Mouse (Mus musculus): ENCODE measurements around the gene Chmp2a. TPM values are rescaled to one million over a fixed set of nuclear protein-coding genes. Genes with fewer than 3 reads are reported as not detected.
A peak's percentile ranks its signal among the peaks of the same experiment; 100 is the strongest.

The Chmp2a gene
- total and polyA plus RNA-seq, 3 experiments: 100 to 180 TPM; not detected in 1

DNA sequence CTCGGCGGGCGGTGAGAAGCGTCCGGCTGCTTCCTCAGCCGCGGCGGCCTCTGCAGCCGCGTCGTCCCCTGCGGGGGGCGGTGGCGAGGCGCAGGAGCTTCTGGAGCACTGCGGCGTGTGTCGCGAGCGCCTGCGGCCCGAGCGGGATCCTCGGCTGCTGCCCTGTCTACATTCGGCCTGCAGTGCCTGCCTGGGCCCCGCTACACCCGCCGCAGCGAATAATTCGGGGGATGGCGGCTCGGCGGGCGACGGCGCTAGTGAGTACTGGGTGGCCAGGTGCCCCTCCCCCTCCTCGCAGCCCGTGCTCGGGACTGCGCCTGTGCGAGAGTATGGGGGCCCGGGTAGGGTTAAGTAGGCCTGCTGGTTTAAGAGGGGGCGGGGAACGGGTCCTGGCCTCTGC, 9.8 kb downstream of the Chmp2a start:
- Histone ChIP-seq H3K4me1 (ENCODE audit: control insufficient read depth in 1 of 2, insufficient read depth in 2 of 2, low read length in 2 of 2) (peaks cover 2 to 23% of the 10 kb centered on the region in 2 experiments; a peak in 3 of 4 replicates), H3K36me3 (ENCODE audit: control insufficient read depth in 1 of 2, insufficient read depth in 2 of 2, low read length in 2 of 2) (peaks cover 21 to 32% of the 10 kb centered on the region in 2 experiments), H3K9me3 (replicated peaks; ENCODE audit: insufficient read depth, low read length) (no peaks in the 10 kb centered on the region), H3K4me3 (ENCODE audit: control insufficient read depth in 1 of 2, insufficient read depth in 1 of 2, low read depth in 2 of 2, low read length in 2 of 2) (peak overlapping the region; percentile 82 to 99), H3K27me3 (ENCODE audit: control insufficient read depth in 1 of 2, insufficient read depth in 2 of 2, low read length in 2 of 2) (no peaks in the 10 kb centered on the region; a peak in 1 of 4 replicates), H3K9ac (ENCODE audit: control insufficient read depth, low read depth, low read length, poor library complexity, severe bottlenecking) (peak overlapping the region; percentile 99), H3K27ac (ENCODE audit: control insufficient read depth, low read depth, low read length) (peak overlapping the region; percentile 74), H3K79me2 (ENCODE audit: control insufficient read depth, insufficient read depth, low read length, poor library complexity) (peaks cover 34% of the 10 kb centered on the region)
- peak; percentile 78 for DNase-seq (ENCODE audit: low read depth, low spot score)
- TF ChIP-seq BHLHE40 (IDR thresholded peaks at IDR 0.05; ENCODE audit: borderline replicate concordance, low read depth, low read length): peak; percentile 6; the same call in 1 of the 2 replicates
- peak; percentile 70 for TF ChIP-seq NRF1 (IDR thresholded peaks at IDR 0.05; ENCODE audit: insufficient read depth, low read depth, low read length, poor library complexity, severe bottlenecking)
- peak; percentile 14; the same call in 1 of the 2 replicates for TF ChIP-seq CHD2 (IDR thresholded peaks at IDR 0.05; ENCODE audit: low read length)
- TF ChIP-seq HCFC1 (IDR thresholded peaks at IDR 0.05; ENCODE audit: low read depth, low read length): peak; percentile 65
- peak in 2 of 3 experiments; percentile 7 to 28; a peak in 3 of 6 replicates for TF ChIP-seq CTCF (IDR thresholded peaks at IDR 0.05 in 2 of 3, conservative IDR thresholded peaks at IDR 0.05 in 1 of 3; ENCODE audit: control insufficient read depth in 1 of 3, insufficient read depth in 1 of 3, low read depth in 2 of 3, low read length in 3 of 3, poor library complexity in 1 of 3, severe bottlenecking in 1 of 3)
- no peak for TF ChIP-seq E2F4 (IDR thresholded peaks at IDR 0.05; ENCODE audit: borderline replicate concordance, low read depth, low read length)

DNA sequence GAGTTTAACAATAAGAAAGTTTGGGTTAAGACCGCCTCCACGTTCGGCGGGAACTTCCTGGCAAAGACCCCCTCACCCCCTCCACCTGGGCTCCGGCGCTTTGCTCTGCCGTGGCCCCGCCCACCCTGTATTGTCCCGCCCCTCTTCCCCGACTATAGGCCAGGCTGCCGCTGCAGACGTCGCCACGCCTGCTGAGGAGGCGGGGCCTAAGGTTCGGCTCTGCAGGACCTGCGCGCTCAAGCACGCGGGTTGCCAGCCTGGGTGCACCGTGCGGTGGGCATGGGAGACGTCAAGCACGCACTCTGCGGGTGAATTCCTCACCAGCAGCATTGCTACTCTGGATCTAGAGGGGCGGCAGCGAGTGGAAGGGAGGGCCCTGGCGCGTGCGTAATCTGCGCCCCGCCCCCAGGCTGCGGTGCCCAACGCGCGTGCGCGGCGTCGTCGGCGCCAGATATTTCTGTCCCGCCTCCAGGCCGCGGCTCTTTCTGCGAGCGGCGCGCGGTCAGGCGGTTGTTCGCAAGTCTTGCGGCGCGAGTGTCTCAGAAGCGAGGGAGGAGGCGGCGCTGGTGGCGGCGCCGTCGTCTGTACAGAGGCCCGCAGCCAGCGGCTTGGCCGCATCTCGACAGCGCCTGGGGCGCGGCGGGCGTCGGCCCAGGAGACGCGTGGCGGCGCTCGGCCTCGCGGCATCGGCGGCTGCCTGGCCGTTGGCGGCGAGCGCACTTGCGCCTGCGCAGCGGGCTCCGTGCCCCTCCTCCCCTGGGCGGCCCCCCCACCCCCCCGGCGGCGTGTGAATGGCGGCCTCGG, 10.5 kb downstream of the Chmp2a start:
- Histone ChIP-seq H3K27ac (ENCODE audit: control insufficient read depth, low read depth, low read length) (peak overlapping the region; percentile 96), H3K4me3 (ENCODE audit: control insufficient read depth in 1 of 2, insufficient read depth in 1 of 2, low read depth in 2 of 2, low read length in 2 of 2) (peak overlapping the region; percentile 82 to 99), H3K4me1 (ENCODE audit: control insufficient read depth in 1 of 2, insufficient read depth in 2 of 2, low read length in 2 of 2) (peaks cover 2 to 23% of the 10 kb centered on the region in 2 experiments; a peak in 3 of 4 replicates), H3K36me3 (ENCODE audit: control insufficient read depth in 1 of 2, insufficient read depth in 2 of 2, low read length in 2 of 2) (peaks cover 21 to 30% of the 10 kb centered on the region in 2 experiments), H3K27me3 (ENCODE audit: control insufficient read depth in 1 of 2, insufficient read depth in 2 of 2, low read length in 2 of 2) (peaks cover 0 to 4% of the 10 kb centered on the region in 2 experiments; a peak in 2 of 4 replicates), H3K9ac (ENCODE audit: control insufficient read depth, low read depth, low read length, poor library complexity, severe bottlenecking) (peak overlapping the region; percentile 99), H3K9me3 (replicated peaks; ENCODE audit: insufficient read depth, low read length) (no peaks in the 10 kb centered on the region), H3K79me2 (ENCODE audit: control insufficient read depth, insufficient read depth, low read length, poor library complexity) (peaks cover 34% of the 10 kb centered on the region)
- DNase-seq (ENCODE audit: low read depth, low spot score): peak; percentile 96
- TF ChIP-seq BHLHE40 (IDR thresholded peaks at IDR 0.05; ENCODE audit: borderline replicate concordance, low read depth, low read length) (no peak), TCF12 (IDR thresholded peaks at IDR 0.05; ENCODE audit: low read depth, low read length) (no peak), TBP (IDR thresholded peaks at IDR 0.05; ENCODE audit: low read depth, low read length) (peak; percentile 36; the same call in 1 of the 2 replicates), HCFC1 (IDR thresholded peaks at IDR 0.05; ENCODE audit: low read depth, low read length) (peak; percentile 71), RAD21 (IDR thresholded peaks at IDR 0.05; ENCODE audit: low read depth, low read length) (no peak), SIN3A (IDR thresholded peaks at IDR 0.05; ENCODE audit: low read length) (peak; percentile 74), NELFE (IDR thresholded peaks at IDR 0.05; ENCODE audit: low read depth, low read length) (peak; percentile 99), GABPA (IDR thresholded peaks at IDR 0.05; ENCODE audit: low read depth, low read length) (no peak), E2F4 (IDR thresholded peaks at IDR 0.05; ENCODE audit: borderline replicate concordance, low read depth, low read length) (no peak; the same call in 1 of the 2 replicates), POLR2AphosphoS5 (IDR thresholded peaks at IDR 0.05; ENCODE audit: borderline replicate concordance, low read depth, low read length) (0 out of 2 replicates have a peak, but pooled peaks have one; percentile 66), EP300 (IDR thresholded peaks at IDR 0.05; ENCODE audit: low read depth in 1 of 2, low read length in 2 of 2) (peak in 1 of 2 experiments; percentile 29; a peak in 2 of 4 replicates), MYB (IDR thresholded peaks at IDR 0.05; ENCODE audit: low read depth, low read length) (peak; percentile 69; the same call in 1 of the 2 replicates), KAT2A (conservative IDR thresholded peaks at IDR 0.05; ENCODE audit: low read depth, low read length) (no peak), MAFK (IDR thresholded peaks at IDR 0.05; ENCODE audit: borderline replicate concordance, low read depth, low read length) (no peak), UBTF (IDR thresholded peaks at IDR 0.05; ENCODE audit: borderline replicate concordance, insufficient read depth, low read depth, low read length) (no peak), ZKSCAN1 (IDR thresholded peaks at IDR 0.05; ENCODE audit: low read depth, low read length) (no peak), ELF1 (IDR thresholded peaks at IDR 0.05; ENCODE audit: low read depth, low read length) (0 out of 2 replicates have a peak, but pooled peaks have one; percentile 22), ZMIZ1 (IDR thresholded peaks at IDR 0.05; ENCODE audit: low read depth, low read length) (peak; percentile 96), GATA1 (IDR thresholded peaks at IDR 0.05; ENCODE audit: low read depth, low read length) (no peak), MYC (IDR thresholded peaks at IDR 0.05; ENCODE audit: low read depth, low read length) (peak; percentile 70), CHD2 (IDR thresholded peaks at IDR 0.05; ENCODE audit: low read length) (no peak), MAX (IDR thresholded peaks at IDR 0.05; ENCODE audit: low read length) (peak; percentile 85), USF1 (IDR thresholded peaks at IDR 0.05; ENCODE audit: low read depth, low read length) (no peak), ZNF384 (IDR thresholded peaks at IDR 0.05; ENCODE audit: low read depth, low read length) (no peak), POLR2A (IDR thresholded peaks at IDR 0.05; ENCODE audit: control insufficient read depth in 1 of 2, insufficient read depth in 1 of 2, low read depth in 1 of 2, low read length in 2 of 2, poor library complexity in 1 of 2) (peak; percentile 90 to 95)

All from MEL (cell line).